Mouse (Mus musculus): ENCODE measurements at regions not wholly inside any gene's neighbourhood (a gene's known extent, or its start where the extent isn't known, plus 50 kb on each side); places are given as distances from the start of the nearest gene placed in this dataset.

DNA sequence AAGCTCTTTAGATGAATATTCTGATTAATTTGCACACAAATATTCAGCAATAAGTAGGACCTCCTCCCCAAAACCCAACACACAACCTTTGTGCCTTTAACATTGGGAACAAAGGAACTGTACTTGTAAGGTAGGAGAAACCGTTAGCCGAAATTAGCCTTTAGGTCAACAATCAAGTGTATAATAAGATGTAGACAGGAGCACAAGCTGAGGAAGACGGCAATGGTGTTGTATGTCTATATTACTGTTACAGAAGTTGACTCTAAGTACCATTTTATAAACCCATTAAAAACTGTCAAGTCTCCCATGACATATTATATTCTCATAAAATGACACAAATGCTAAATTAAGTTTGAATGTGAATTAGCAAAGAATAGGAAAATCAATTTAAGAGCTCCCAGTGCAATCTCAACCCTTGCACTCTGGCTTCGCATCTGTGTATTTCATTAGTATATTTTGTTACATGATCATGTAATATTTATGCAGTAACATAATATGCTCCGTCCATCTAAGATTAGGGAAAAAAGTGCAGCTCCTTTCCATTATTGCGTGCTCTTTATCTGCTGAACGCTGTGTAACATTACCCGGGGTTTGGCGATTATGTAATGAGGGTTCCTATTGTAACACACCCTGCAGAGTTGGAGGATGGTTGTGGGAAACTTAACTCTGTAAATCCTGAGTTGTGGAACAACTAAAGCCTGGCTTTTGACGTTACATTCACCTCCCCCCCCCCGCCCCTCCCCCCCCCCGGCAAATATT lies 510.3 kb upstream of the Cited2 start:
- WGBS, result 13% methylated on average over 10 of the region's 12 CpGs
- Histone ChIP-seq H3K9me3 (replicated peaks; ENCODE audit: control insufficient read depth, low read length, poor library complexity, severe bottlenecking) (no peaks in the 10 kb centered on the region), H3K4me1 (ENCODE audit: control insufficient read depth, insufficient read depth, low read length) (peaks cover 3% of the 10 kb centered on the region; the same call in 1 of the 2 replicates), H3K27me3 (ENCODE audit: control insufficient read depth, insufficient read depth, low read depth, low read length) (no peaks in the 10 kb centered on the region), H3K4me3 (ENCODE audit: low read depth, low read length) (no peak overlapping the region), H3K9ac (ENCODE audit: low read depth, low read length) (no peak overlapping the region), H3K27ac (ENCODE audit: low read length) (no peak overlapping the region), H3K4me2 (ENCODE audit: low read length) (peak overlapping the region; percentile 25; the same call in 1 of the 2 replicates), H3K36me3 (ENCODE audit: control insufficient read depth, insufficient read depth, low read length) (no peaks in the 10 kb centered on the region)
- ATAC-seq, result peak; percentile 62; the same call in 1 of the 2 replicates

DNA sequence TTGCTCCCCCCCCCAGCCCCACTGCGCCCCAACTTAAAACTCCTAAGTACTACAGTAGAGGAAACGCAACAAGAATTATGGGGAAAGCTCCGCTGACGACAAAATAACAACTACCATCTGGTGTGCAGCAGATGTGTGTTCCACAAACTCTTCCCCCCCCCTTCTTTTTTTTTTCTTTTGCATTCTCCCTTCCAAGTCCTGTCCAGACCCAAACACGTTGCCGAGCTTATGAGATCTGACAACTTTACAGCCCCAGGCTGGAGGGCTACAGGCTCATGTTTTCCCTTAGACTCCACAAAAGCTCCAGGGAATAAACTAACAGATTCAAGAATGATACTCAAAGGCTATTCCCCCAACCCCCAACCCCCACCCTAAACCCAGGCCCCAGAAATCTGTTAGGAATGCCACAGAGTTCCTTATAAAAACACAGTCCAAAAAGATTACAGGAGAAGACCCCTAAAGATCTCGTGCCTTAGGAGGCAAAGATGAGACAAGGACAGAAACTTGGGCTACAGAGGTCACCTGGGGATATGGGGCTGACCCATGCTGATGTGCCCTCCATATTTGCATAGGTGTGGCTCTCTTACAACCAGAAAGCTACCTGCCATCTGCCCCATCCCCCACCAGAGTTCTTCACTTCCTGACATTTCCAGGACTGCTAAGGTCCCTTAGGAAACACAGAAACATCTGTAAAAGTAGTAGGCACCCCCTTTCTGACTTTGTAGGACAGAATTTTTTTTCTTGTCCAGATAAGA lies 509.5 kb upstream of the Cited2 start:
- H3K9ac ChIP-seq (ENCODE audit: low read depth, low read length), result no peak overlapping the region
- H3K4me2 ChIP-seq (ENCODE audit: low read length), result no peak overlapping the region
- H3K36me3 ChIP-seq (ENCODE audit: control insufficient read depth, insufficient read depth, low read length), result no peaks in the 10 kb centered on the region
- H3K27ac ChIP-seq (ENCODE audit: low read length), result no peak overlapping the region
- no peaks in the 10 kb centered on the region for H3K27me3 ChIP-seq (ENCODE audit: control insufficient read depth, insufficient read depth, low read depth, low read length)
- 0 out of 2 replicates have a peak, but pooled peaks have one; percentile 32 for ATAC-seq
- no peak overlapping the region for H3K4me3 ChIP-seq (ENCODE audit: low read depth, low read length)
- H3K9me3 ChIP-seq (replicated peaks; ENCODE audit: control insufficient read depth, low read length, poor library complexity, severe bottlenecking), result no peaks in the 10 kb centered on the region
- WGBS, result 25% methylated on average over 6 of the region's 7 CpGs
- H3K4me1 ChIP-seq (ENCODE audit: control insufficient read depth, insufficient read depth, low read length), result peaks cover 3% of the 10 kb centered on the region; the same call in 1 of the 2 replicates

DNA sequence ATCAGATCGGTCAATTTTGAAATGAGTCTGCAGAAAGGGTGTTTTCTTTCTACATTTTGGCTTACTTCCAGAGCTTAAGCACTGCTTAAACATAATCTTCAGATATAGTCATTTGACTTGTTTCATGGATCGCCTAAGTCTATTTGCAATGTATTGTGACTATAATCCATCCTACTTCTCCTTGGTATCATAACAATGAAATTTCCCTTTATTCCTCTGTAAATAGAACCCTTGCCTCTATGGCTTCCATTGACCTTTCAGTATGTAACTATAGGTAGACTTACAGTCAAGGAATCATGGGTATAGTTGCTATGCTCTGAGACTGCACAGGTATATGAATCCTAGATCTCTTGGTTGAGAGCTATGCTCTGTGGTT lies 509.0 kb upstream of the Cited2 start:
- H3K9ac ChIP-seq (ENCODE audit: low read depth, low read length), result no peak overlapping the region
- H3K9me3 ChIP-seq (replicated peaks; ENCODE audit: control insufficient read depth, low read length, poor library complexity, severe bottlenecking), result no peaks in the 10 kb centered on the region
- ATAC-seq, result no peak
- H3K27me3 ChIP-seq (ENCODE audit: control insufficient read depth, insufficient read depth, low read depth, low read length), result no peaks in the 10 kb centered on the region
- peaks cover 3% of the 10 kb centered on the region; the same call in 1 of the 2 replicates for H3K4me1 ChIP-seq (ENCODE audit: control insufficient read depth, insufficient read depth, low read length)
- no peak overlapping the region for H3K4me3 ChIP-seq (ENCODE audit: low read depth, low read length)
- 67% methylated on average over 2 of the region's 2 CpGs for WGBS
- no peak overlapping the region for H3K4me2 ChIP-seq (ENCODE audit: low read length)
- H3K36me3 ChIP-seq (ENCODE audit: control insufficient read depth, insufficient read depth, low read length), result no peaks in the 10 kb centered on the region
- no peak overlapping the region for H3K27ac ChIP-seq (ENCODE audit: low read length)

DNA sequence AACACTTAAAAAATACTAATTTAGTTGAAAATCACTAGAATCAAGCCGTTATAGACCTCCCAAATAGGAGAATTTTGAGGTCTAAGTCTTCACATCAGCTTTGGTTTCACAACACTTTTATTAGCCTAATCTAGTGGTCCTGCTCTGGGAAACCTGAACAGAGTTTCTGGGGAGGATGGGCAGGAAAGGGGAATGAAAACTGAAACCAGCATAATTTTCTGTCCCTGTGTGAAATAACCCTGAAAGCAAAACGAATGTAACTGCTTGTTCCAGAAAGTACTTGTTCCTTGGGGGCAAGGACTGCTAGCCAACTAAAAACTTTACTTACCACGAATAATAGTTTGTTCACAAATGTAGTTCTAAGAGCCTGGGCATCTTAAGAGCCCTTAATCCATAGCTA lies 508.0 kb upstream of the Cited2 start:
- H3K36me3 ChIP-seq (ENCODE audit: control insufficient read depth, insufficient read depth, low read length), result no peaks in the 10 kb centered on the region
- H3K9ac ChIP-seq (ENCODE audit: low read depth, low read length), result no peak overlapping the region
- H3K4me1 ChIP-seq (ENCODE audit: control insufficient read depth, insufficient read depth, low read length), result peaks cover 3% of the 10 kb centered on the region; the same call in 1 of the 2 replicates
- no peaks in the 10 kb centered on the region for H3K27me3 ChIP-seq (ENCODE audit: control insufficient read depth, insufficient read depth, low read depth, low read length)
- H3K4me2 ChIP-seq (ENCODE audit: low read length), result no peak overlapping the region
- no peaks in the 10 kb centered on the region for H3K9me3 ChIP-seq (replicated peaks; ENCODE audit: control insufficient read depth, low read length, poor library complexity, severe bottlenecking)
- H3K27ac ChIP-seq (ENCODE audit: low read length), result no peak overlapping the region
- no peak overlapping the region for H3K4me3 ChIP-seq (ENCODE audit: low read depth, low read length)
- 88% methylated on average over 3 of the region's 3 CpGs for WGBS
- no peak for ATAC-seq

DNA sequence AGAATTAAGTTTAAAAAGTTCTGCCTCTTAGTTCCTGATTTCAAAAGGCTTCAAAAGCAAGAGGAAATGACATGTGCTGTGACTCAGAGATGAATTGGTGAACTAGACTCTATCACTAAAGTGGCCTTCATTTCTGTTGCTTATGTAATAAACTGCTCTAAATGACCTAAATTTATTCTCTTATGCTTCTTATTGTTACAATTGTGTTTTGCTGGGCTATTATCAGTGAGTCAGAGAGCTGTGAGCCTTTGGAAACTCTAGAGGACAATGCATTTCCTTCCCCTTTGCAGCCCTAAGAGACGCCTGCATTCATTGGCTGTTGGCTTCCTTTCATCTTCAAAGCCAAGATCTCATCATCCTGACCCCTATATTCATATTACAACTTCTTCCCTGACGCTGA lies 501.5 kb upstream of the Cited2 start:
- no peak overlapping the region for H3K4me2 ChIP-seq (ENCODE audit: low read length)
- WGBS, result 35% methylated on average over 2 of the region's 2 CpGs
- H3K4me3 ChIP-seq (ENCODE audit: low read depth, low read length), result no peak overlapping the region
- H3K36me3 ChIP-seq (ENCODE audit: control insufficient read depth, insufficient read depth, low read length), result no peaks in the 10 kb centered on the region
- H3K9me3 ChIP-seq (replicated peaks; ENCODE audit: control insufficient read depth, low read length, poor library complexity, severe bottlenecking), result no peaks in the 10 kb centered on the region
- ATAC-seq, result no peak
- H3K27me3 ChIP-seq (ENCODE audit: control insufficient read depth, insufficient read depth, low read depth, low read length), result no peaks in the 10 kb centered on the region
- H3K4me1 ChIP-seq (ENCODE audit: control insufficient read depth, insufficient read depth, low read length), result no peaks in the 10 kb centered on the region
- no peak overlapping the region for H3K27ac ChIP-seq (ENCODE audit: low read length)
- no peak overlapping the region for H3K9ac ChIP-seq (ENCODE audit: low read depth, low read length)

DNA sequence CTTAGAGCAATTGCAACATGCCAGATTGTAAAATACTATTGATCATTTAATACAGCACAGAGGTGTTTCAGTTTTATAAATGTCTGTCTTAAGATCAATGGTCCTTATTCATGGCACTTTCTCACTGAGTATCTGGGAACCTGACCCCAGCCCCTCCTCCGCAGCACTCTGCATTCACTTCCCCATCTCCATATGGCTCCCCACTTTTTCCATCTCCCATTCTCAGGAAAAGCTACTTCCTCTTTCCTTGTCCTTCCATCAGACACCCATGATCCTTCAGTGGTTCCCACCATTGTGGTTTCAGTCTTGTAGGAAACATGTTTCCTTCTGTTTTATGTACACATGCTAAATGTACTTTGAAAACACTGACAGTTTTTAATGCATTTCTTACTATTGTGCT lies 497.3 kb upstream of the Cited2 start:
- H3K27ac ChIP-seq (ENCODE audit: low read length), result no peak overlapping the region
- H3K4me2 ChIP-seq (ENCODE audit: low read length), result no peak overlapping the region
- WGBS, result 97% methylated on average over 1 of the region's 1 CpGs
- no peaks in the 10 kb centered on the region for H3K36me3 ChIP-seq (ENCODE audit: control insufficient read depth, insufficient read depth, low read length)
- no peaks in the 10 kb centered on the region for H3K9me3 ChIP-seq (replicated peaks; ENCODE audit: control insufficient read depth, low read length, poor library complexity, severe bottlenecking)
- H3K9ac ChIP-seq (ENCODE audit: low read depth, low read length), result no peak overlapping the region
- peaks cover 9% of the 10 kb centered on the region for H3K4me1 ChIP-seq (ENCODE audit: control insufficient read depth, insufficient read depth, low read length)
- no peak for ATAC-seq
- H3K27me3 ChIP-seq (ENCODE audit: control insufficient read depth, insufficient read depth, low read depth, low read length), result no peaks in the 10 kb centered on the region
- no peak overlapping the region for H3K4me3 ChIP-seq (ENCODE audit: low read depth, low read length)

DNA sequence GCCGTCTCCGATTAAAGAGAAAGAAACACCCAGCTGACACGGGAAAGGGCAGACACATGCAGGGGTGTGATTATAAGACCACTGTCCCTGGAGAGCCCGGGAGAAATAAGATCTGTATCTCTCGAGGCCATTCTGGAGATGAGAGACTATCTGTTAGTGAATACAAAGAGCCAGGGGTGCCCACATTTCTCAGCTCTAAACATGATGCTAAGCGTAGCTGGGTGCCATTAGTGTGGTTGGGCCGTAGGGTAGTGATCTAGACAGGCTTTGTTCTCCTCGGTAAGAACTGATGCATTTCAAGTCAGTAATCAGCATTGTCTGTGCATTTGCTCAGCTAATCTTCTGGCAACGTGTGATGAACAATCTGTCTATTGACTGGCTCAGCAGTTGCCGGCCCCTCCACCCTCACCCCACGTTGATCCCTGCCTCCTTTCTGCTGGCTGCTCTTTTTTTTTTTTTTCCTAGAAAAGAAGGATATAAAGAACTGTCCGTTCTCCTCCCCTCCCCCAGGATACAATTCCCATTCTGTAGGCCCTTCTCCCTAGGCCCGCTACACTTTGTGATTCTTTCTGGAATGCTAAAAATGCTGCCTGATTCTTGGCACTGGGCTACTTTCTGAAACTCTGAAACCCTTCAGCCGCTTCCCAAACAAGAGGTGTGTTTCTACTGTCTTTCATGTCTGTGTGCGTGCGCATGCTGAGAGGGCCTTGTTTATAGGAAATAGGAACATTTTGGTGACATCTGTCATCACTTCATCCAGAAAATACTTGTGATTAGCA lies 492.8 kb upstream of the Cited2 start:
- Histone ChIP-seq H3K9ac (ENCODE audit: low read depth, low read length) (peak overlapping the region; percentile 44; the same call in 1 of the 2 replicates), H3K4me1 (ENCODE audit: control insufficient read depth, insufficient read depth, low read length) (peaks cover 10% of the 10 kb centered on the region), H3K36me3 (ENCODE audit: control insufficient read depth, insufficient read depth, low read length) (no peaks in the 10 kb centered on the region), H3K9me3 (replicated peaks; ENCODE audit: control insufficient read depth, low read length, poor library complexity, severe bottlenecking) (no peaks in the 10 kb centered on the region), H3K4me2 (ENCODE audit: low read length) (peak overlapping the region; percentile 31), H3K27ac (ENCODE audit: low read length) (peak overlapping the region; percentile 67), H3K27me3 (ENCODE audit: control insufficient read depth, insufficient read depth, low read depth, low read length) (no peaks in the 10 kb centered on the region), H3K4me3 (ENCODE audit: low read depth, low read length) (no peak overlapping the region)
- WGBS, result under 1% methylated on average over 16 of the region's 16 CpGs
- peak; percentile 89 for ATAC-seq

DNA sequence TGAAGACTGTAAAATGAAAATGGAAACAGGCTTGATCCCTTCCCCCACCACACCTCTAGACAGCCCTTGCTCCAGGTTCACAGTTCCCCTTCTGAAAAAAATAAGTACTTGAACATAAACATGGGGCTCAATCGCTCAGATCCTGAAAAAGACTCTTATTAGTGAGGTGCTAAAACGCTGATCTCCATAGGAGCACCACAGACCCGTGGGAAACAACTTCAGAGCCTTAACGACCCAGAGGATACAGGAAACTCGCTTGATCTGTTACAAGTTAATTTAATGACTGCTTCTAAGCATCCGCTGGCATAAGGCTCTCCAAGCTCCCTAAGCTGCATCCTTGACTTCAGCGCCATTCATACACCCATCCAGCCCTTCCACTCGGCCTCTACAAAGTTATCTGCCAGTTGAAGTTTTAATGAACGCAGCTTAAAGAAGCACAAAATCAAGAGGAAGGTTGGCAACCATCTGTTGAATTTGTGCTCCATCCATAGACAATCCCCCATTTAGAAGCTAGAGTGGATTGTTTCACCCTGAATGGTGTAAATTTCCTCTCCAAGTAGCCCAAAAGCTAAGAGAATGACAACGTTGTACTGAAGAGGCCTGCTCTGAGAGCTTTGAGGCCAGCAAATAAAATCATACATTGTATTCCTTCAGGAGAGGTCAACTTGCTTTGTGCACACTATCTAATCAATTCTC lies 486.9 kb upstream of the Cited2 start:
- Histone ChIP-seq H3K4me3 (ENCODE audit: low read depth, low read length) (no peak overlapping the region), H3K27ac (ENCODE audit: low read length) (no peak overlapping the region), H3K9ac (ENCODE audit: low read depth, low read length) (no peak overlapping the region), H3K36me3 (ENCODE audit: control insufficient read depth, insufficient read depth, low read length) (no peaks in the 10 kb centered on the region), H3K9me3 (replicated peaks; ENCODE audit: control insufficient read depth, low read length, poor library complexity, severe bottlenecking) (no peaks in the 10 kb centered on the region), H3K4me1 (ENCODE audit: control insufficient read depth, insufficient read depth, low read length) (peaks cover 15% of the 10 kb centered on the region), H3K4me2 (ENCODE audit: low read length) (no peak overlapping the region), H3K27me3 (ENCODE audit: control insufficient read depth, insufficient read depth, low read depth, low read length) (no peaks in the 10 kb centered on the region)
- WGBS, result 23% methylated on average over 10 of the region's 10 CpGs
- no peak for ATAC-seq

All from midbrain, embryonic 16.5 days (tissue).